Mouse (Mus musculus): Measurements from ENCODE around the gene Gm28048. TPM values are rescaled to one million over a fixed set of nuclear protein-coding genes. Genes with fewer than 3 reads are reported as not detected.
A peak's percentile ranks its signal among the peaks of the same experiment; 100 is the strongest.

The Gm28048 gene
- polyA plus RNA-seq, 2 experiments from 2014 or later: 32.8 to 42.2 TPM

DNA sequence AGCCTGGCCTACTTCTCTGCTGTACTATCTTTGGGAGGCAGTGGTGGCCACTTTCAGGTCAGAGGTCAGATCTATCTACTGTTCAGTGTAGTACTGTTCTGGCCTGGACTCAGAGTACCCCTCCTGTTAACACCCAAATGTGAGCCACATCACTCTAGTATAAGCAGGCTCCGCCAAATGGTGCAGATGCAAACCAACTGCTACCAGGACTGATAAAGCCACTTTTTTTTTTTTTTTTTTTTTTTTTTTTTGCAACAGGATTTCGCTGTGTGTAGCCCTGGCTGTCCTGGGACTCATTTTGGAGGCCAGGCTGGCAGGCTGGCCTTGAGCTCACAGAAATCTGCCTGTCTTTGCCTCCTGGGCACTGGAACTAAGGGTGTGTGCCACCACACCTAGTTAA is 42.9 kb downstream of the Gm28048 start:
- no peak for ATAC-seq

DNA sequence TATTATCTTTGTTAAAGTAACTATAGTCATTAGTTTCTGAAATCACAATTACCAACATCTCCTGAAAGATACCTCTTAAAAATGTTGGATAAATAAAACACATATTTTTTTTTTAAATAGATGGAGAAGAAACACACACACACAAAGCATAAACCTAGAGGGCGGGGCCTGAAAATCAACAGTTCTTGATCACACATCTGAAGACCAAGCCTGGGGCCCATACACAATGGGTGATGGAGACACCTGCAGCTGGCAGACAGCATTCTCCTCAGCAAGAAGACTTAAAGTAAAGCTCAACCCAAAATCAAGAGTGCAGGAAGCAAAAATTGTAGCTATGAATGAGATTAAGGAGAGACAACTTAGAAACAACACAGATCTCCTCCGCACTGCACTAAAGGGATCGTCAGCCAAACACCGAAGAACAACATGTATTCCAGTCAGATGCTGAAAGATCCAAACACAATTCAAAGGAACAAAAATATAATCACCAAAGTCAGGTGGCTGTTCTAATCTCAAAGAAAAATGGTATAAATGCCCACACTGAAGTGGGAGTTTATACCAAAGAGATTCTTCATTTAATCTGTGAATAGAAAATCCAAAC is 44.1 kb downstream of the Gm28048 start:
- ATAC-seq: no peak

DNA sequence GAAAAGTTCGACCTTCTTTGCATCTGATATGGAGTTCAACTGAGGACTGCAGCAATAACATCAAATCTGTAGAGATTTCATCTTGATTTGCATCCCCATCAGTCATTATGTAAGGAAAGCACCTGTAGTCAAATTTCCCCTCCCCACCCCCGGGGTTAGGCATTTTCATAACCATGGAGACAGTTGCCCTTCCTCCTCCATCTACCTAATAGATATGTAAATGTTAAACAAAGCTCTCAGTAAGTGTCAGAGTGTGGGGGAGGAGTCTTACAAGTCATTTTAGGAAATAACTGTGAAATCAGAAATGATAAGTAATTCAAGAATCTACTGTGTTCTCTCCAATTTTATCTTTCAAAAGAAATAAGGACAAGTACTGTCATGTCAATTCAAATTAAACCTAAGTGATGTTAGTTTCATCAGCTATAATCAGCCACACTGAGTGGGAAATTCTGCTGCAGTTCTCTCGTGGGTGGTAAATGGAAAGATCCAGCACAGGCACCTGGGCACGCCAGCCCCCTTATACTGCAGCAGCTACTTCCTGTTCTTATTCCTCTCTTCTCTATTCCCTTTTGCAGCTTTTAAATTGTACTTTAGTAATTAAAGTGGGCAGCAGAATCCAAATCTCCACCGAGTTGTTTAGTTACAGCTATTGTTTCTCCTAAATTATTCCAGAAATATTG is 45.3 kb downstream of the Gm28048 start:
- peak; percentile 87 for ATAC-seq

DNA sequence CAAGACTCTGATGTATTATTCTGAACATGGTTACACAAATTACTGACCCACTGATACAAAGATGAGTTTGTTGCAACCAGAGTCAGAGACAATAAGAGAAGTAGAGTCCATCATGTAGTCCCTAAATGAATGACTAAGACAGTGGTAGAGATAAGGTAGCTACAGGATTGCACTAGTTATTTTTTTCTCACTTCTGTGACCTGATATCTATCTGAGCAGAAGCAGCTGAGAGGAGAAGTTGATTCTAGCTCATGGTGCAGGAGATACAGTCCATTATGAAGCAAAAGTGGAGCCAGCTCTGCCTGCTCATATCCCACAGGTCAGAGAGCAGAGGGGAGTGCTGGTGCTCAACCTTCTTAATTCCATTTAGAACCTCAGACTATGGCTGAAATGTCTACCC is 49.7 kb downstream of the Gm28048 start:
- no peak for ATAC-seq

GRCm38 (mm10) chr11:22931320-22931905 is 50.5 kb downstream of the Gm28048 start:
- no peak for ATAC-seq

DNA sequence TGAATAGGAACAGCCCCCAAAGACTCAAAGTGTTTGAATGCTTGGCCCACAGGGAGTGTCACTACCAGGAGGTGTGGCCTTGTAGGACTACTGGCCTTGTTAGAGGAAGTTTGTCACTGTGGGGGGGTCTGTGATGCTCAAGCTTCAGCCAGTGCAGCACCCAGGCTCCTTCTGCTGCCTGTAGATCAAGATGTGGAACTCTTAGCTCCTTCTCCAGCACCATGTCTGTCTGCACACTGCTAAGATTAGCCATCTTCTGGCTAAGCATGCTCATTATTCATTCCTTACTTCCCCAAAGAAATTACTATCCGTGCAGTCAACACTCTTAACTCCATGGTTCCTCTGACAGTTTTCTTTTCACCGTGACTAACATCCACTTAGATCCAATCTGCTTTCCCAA is 51.8 kb downstream of the Gm28048 start:
- no peak for ATAC-seq

- peak; percentile 59 for ATAC-seq
Measured at GRCm38 (mm10) chr11:22928586-22929169, 53.2 kb downstream of the Gm28048 start.

DNA sequence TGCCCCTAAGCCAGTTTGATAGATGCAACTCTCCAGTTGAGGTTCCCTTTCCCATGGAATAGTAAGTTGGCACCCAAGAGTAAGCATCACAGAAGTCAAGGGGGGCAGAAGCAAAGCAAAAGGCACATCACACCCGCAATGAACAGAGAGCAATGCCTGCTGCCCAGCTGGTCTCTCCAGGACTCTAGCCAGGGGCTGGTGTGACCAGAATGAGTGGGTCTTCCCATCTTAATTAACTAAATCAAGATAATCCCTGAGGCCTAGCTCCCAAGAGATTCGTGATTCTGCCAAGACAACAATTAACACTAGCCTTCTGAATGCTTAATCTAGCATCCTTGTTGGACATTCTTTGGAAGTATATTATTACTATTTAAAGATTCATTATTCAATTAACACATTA is 58.3 kb downstream of the Gm28048 start:
- ATAC-seq: no peak

DNA sequence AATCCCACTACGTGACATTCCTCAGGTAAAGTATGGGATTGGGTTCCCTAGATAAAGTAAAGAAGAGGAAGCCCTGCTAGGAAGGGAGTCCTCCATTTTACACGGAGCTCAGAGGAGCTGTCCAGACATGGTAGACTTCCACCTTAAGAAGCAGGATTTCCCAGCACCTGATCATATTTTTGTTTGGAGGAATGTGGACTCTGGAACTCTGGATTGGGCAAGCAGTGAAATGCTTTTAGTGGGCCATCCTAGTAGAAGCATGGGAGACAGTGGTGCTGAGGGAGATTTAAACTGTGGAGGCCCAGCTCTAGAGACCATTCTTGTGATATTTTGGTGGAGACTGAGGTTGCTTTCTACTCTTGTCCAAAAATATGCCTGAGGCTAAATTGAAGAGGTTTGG is 59.3 kb downstream of the Gm28048 start:
- no peak for ATAC-seq

GRCm38 (mm10) chr11:22919336-22919735 is 62.6 kb downstream of the Gm28048 start:
- no peak for ATAC-seq

DNA sequence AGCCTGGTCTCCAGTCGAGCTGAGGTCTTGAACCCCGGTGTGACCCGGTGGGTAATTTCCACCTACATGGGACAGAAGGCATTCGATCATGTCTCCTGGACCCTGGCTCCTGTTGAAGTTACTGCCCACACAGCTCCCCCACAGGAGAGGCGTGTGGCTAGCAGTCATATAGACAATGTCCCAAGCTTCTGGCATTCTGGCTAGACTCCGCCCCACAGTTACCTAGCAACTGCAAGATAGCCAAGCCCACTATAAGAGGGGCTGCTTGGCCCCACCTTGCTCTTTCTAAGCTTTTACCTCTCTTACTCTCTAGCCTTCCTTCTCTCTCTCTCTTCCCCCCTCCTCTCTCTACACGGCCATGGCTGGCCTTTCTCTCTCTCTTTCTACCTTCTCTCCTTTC is 64.1 kb downstream of the Gm28048 start:
- no peak for ATAC-seq

GRCm38 (mm10) chr11:22913744-22914143 is 68.1 kb downstream of the Gm28048 start:
- no peak for ATAC-seq

- ATAC-seq: no peak
Measured at GRCm38 (mm10) chr11:22911831-22912230, 70.1 kb downstream of the Gm28048 start.

DNA sequence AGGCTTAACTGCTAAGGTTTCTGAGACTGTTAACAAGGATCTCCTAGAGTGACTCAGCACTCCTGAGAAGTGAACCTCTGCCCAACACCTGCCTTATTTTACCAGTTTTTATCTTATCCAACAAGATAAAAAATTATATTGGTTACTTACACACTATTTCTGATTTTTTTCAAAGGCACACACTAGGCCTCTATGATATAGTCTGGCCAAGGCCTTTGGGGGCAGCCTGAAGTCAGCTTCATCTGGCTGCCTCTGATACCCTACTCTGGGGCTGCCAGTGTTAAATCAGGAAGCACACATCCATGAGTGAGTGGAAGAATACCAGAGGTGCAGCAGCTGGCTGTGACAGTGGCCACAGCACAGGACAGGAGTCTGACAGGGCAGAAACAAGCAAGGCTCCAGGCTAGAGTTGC is 75.4 kb downstream of the Gm28048 start:
- no peak for ATAC-seq

- peak; percentile 46 for ATAC-seq
Measured at GRCm38 (mm10) chr11:22902923-22903322, 79.0 kb downstream of the Gm28048 start.

DNA sequence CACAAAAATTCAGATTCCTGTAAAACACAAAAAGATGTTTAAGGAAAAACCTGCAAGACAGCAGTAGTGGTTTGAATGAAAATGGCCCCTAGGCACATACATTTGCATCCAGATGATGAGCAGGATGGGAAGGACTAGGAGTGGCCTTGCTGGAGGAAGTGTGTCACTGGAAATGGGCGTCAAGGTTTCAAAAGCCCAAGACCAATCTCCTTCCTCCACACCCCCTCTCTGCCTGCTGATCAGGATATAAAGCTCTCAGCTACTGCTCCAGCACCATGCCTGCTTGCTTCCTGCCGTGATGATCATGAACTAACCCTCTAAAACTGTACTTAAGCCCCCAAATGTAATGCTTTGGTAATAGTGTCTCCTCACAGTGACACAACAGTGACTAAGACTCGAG is 81.8 kb downstream of the Gm28048 start:
- ATAC-seq: peak; percentile 41

- ATAC-seq: no peak
Measured at GRCm38 (mm10) chr11:22897642-22898041, 84.2 kb downstream of the Gm28048 start.

DNA sequence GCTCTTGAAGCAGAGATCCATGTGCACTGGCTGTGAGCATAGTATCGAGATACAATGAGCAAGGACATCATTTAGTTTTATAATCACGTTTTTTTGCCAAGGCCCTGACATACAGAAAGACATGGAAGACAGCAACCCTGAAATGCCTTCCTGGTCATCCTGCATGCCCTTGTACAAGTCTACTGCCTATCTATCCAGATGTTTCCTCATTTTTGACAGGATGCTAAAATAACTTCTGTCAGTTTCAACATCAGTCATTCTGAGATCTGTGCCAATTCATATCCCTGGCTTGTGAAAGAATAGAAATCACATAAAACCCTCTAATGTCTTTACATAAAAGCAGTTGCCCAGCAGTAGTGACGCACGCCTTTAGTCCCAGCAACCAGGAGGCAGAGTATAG is 84.8 kb downstream of the Gm28048 start:
- ATAC-seq: no peak

GRCm38 (mm10) chr11:22893075-22893474 is 88.8 kb downstream of the Gm28048 start:
- ATAC-seq: no peak

DNA sequence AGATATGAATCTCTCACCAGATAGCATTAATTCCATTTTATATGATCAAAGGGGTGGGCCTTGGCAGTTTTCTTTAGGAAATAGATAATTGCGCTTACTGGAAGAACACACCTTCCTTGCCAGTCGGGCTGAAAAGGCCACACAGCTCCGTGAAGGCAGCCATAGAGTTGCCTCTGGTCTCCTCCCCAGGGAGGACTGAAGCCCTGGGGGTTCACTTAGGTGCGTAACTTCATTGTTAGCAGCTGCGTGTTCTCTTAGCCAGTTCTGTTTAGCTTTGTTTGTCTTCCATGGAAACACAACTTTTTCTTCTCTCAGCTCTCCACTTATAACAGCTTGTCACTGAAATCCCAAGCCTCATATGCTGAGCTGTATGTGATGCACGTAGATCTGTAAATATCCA is 89.4 kb downstream of the Gm28048 start:
- ATAC-seq: no peak

DNA sequence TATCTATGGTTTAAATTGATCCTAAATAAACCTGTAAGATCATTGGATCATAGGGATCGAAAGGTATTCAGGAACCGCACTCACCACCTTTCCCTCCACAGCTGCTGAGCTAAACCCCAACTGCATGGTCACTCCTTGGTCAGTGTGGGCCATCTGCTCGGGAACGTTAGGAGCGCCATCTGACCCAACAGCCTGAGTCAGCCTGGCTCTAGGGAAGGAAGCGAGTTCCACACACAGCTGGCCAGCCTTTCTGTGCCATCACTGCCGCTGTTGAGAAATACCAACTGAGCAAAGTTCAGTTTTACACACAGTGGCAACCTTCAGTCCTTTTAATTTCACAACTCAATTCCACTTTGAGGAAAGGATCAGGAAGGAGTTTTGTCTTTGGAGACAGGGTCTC is 90.0 kb downstream of the Gm28048 start:
- ATAC-seq: no peak

GRCm38 (mm10) chr11:22891242-22891641 is 90.6 kb downstream of the Gm28048 start:
- ATAC-seq: no peak

DNA sequence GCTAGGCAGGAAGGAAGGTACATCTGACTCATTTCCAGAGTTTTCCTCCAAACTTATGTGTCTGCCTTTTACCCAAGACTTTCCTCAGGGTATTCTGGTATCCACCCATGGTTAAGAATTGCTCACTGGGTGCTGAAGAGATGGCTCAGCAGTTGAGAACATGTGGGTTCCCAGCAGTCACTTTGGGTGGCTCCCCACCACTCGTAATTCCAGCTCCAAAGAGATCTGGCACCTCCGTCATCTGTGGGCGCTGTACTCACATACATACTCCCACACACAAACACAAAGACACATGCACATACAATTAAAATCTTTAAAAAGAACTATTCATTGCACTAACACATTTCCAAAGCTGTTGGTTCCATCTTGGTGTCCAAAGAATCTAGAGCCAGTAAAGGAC is 92.7 kb downstream of the Gm28048 start:
- no peak for ATAC-seq

DNA sequence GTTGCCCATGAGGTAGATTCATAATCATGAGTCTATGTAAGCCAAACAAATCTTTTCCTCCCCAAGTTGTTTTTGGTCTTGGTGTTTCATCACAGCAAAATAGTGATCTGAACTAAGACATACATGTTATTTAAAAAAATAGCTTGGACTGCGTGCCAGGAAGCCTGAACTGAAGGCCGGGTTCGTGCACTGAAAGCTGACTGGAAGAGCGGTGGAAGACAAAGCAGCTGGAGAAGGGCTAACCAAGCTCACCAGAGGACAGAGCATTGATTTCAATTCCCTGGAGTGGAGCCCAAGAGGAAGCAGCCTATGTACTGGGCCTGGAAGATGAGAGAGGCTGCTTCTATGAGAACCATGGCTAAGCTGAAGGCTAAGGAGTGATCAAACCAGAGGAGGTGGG is 94.9 kb downstream of the Gm28048 start:
- no peak for ATAC-seq

Data from activated CD4-positive, CD25-positive, alpha-beta regulatory T cell, adult 4 months (primary cell).